Mouse (Mus musculus): Measurements from ENCODE around the gene Mdm2. TPM values are rescaled to one million over a fixed set of nuclear protein-coding genes. Genes with fewer than 3 reads are reported as not detected.
A peak's percentile ranks its signal among the peaks of the same experiment; 100 is the strongest.

Mdm2 gene
- total RNA-seq, 2 experiments from 2014 or later, result 80.3 to 89.1 TPM

GRCm38 (mm10) chr10:117700450-117700849 lies 10.1 kb downstream of the Mdm2 start:
- ATAC-seq (ENCODE audit: poor library complexity, severe bottlenecking), result no peak

DNA sequence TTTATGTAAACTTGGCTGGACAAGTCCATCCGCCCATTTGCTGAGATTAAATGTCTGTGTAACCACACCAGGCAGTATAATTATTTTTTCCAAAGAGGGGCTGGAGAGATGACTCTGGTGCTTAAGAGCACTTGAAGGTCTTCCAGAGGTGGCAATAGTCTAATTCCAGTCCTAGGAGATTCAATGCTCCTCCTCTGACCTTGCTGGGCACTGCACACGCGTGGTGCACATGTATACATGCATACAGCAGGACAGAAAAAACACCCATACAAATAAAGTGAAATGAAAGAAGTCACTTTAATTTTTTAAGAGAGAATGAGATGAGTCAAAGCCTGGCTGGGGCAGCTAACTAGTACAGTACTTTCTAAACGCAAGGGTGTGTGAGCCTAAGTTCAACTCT lies 10.6 kb downstream of the Mdm2 start:
- ATAC-seq (ENCODE audit: poor library complexity, severe bottlenecking), result no peak

DNA sequence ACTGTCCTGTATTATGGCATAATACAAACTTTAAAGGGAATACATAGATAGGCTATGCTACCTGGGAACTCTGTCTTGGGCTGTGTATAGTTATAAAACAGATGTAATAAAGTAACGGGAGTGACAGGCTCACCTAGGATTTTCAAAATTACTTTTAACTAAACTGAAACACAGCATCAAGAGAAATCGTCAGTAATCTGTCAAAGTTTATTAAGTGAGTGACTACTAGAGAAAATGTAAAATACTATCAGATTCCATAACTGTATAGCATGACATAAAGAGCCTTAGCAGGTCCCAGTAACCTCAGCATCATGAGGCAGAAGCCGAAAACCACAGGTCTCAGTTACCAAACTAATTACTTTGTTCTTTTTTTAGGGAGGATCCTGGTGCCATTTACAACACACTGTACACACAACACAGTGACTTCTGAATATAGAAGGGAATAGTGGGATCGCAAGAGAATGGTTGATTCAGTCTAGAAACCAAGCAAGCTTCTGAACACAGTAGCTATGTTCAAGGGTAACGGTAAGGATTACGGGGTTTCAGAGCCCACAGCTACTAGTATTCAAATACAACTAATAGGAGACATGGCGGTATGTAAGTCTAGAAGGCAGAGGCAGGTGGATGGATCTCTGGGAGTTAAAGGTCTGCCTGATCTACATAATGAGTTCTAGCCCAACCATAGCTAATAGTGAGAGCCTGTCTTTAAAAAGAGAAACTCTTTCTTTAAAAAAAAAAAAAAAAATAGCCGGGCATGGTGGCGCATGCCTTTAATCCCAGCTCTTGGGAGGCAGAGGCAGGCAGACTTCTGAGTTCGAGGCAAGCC lies 12.0 kb downstream of the Mdm2 start:
- no peak for ATAC-seq (ENCODE audit: poor library complexity, severe bottlenecking)

DNA sequence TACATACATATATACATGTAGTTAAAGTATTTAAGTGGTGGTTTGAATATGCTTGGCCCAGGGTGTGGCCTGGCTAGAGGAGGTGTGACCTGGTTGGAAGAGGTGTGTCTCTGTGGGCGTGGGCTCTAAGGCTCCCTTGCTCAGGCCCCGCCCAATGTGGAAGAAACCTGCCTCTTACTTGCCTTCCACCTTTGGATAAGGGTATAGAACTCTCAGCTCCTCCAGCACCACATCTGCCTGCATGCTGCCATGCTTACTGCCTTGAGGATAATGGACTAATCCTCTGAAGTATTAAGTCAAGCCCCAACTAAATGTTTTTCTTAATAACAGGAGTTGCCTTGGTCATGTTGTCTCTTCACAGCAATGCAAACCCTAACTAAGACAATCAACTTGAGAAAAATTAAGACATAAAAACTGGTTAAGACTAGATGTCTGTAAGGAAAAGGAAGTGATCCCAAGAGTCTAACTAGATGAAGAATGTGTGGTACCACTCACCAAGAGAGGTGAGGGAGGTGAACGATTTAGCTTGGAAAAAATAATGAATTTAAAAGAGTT lies 12.9 kb downstream of the Mdm2 start:
- ATAC-seq (ENCODE audit: poor library complexity, severe bottlenecking), result 0 out of 2 replicates have a peak, but pooled peaks have one; percentile 35

DNA sequence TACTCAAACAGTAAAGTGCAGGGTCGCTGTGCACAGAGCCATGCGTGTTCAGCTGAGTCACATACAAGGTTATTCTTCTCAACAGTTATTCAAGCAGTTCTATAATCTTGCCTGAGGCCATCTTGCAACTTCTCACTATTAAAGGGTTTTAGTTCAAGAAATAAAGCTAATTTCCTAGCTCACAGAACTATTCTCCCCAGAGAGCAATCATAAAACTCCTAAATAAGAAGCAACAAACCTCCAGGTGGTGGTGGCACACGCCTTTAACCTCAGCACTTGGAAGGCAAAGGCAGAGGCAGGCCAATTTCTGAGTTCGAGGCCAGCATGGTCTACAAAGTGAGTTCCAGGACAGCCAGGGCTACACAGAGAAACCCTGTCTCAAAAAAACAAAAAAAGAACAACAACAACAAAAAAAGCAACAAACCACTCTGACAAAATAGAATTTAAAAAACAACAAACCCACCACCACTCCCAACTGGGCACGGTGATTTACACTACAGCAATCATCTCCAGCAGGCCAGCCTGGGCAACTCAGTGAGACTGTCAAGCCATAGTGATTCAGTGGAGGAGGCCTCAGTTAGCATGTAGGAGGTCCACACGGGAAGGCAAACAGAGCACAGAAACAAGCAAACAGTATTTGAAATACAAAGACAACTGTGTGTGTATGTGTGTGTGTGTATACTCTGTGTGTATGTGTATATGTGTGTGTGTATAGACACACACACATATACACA lies 13.6 kb downstream of the Mdm2 start:
- no peak for ATAC-seq (ENCODE audit: poor library complexity, severe bottlenecking)

GRCm38 (mm10) chr10:117696021-117696826 lies 14.3 kb downstream of the Mdm2 start:
- no peak for ATAC-seq (ENCODE audit: poor library complexity, severe bottlenecking)

GRCm38 (mm10) chr10:117695605-117696004 lies 15.0 kb downstream of the Mdm2 start:
- ATAC-seq (ENCODE audit: poor library complexity, severe bottlenecking), result no peak

DNA sequence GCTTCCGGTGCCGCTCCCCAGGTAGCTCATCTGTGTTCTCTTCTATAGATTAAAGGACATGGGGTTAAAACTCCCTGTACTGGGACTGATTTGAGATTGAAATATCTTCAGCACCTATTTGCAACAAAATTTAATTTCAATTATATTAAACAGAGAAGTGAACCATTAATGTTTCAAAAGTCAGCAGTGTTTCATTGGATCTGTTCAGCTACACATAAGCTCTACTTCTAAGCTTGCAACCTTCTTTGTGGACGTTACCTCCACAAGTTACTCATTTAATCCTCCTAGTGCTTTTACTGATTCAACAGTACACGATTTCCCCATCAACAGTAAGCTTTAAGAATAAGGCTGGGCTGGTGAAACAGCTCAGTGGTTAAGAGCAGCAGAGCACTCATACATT lies 15.5 kb downstream of the Mdm2 start:
- no peak for ATAC-seq (ENCODE audit: poor library complexity, severe bottlenecking)

DNA sequence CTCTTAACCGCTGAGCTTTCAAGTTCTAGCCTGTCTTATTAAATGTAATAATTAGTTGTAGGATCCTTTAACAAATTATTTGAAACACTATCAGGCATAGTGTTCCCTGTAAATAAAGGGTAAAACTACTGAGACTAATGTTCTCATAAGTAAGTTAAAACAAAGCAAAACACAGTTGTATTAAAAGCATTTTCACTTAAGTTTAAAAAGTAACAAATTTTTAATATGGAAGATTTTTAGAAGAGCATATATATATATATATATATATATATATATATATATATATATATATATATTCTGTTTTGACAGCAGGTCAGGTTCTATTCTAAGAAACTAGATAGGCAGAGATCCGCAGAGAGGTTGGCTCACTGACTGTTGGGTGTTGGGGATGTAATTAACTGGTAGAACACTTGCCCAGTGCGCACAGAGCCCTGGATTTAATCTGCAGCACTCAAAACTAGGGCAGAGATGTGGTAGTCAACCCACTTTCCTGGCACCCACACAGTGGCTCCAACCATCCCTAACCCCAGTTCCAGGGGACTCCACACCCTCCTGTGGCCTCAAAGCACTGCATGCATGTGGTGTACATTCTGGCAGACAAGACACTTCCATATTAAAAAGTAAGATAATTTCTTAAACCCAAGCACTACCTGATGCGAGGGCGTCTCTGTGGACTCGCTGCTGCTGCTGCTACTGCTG lies 16.2 kb downstream of the Mdm2 start:
- no peak for ATAC-seq (ENCODE audit: poor library complexity, severe bottlenecking)

DNA sequence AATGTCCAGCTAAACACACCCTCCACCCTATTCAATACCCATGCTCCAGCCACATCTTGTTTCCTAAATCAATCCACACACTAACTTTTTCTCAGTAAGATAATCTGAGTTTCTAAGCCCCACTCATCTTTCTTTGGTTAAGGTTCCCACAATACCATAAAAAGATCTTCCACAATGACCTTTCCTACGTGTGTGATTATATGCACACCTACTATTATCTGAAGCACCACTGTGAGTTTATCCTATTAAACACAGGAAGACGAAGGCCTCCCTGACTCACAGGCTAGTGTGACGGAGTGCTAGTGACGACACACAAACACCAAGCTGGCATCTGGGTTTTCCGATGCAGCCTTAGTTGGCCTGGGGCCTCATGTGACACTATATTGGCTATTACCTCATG lies 17.6 kb downstream of the Mdm2 start:
- no peak for ATAC-seq (ENCODE audit: poor library complexity, severe bottlenecking)

DNA sequence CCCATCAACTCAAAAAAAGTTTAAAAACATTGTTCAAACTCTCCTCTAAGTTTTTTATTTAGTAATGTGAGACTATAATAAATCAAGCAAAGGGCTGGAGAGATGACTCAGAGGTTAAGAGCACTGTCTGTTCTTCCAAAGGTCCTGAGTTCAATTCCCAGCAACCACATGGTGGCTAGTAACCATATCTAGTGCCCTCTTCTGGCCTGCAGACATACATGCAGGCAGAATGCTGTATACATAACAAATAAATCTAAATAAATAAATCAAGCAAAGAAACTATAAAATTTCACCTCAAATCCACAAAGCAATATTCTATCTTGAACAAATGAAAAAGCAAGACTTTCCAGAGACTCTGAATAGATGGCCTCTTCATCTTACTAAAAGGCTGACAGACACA lies 18.4 kb downstream of the Mdm2 start:
- ATAC-seq (ENCODE audit: poor library complexity, severe bottlenecking), result no peak

GRCm38 (mm10) chr10:117691389-117691968 lies 19.1 kb downstream of the Mdm2 start:
- ATAC-seq (ENCODE audit: poor library complexity, severe bottlenecking), result no peak

DNA sequence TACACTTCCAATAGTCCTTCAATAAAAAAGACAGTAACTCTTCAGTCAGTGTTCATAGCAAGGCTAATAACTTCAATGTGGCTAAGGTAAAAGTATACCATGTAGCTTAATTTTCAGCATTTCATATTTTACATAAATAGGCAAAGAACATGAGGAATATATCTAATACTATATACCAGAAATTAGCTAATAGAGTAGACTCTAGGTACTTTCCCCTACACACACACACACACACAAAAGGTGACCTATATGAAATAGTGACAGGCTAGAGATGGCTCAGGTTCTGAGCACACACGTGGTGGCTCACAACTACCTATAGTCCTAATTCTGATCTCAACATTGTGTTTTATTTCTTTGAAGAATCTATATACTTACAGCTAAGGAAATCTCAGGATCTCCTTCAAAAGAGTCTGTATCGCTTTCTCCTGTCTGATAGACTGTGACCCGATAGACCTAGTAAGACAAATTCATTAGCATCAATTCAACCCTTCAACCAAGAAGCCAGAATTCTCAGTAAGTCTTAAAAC lies 19.7 kb downstream of the Mdm2 start:
- ATAC-seq (ENCODE audit: poor library complexity, severe bottlenecking), result no peak

GRCm38 (mm10) chr10:117690101-117690352 lies 20.5 kb downstream of the Mdm2 start:
- no peak for ATAC-seq (ENCODE audit: poor library complexity, severe bottlenecking)

DNA sequence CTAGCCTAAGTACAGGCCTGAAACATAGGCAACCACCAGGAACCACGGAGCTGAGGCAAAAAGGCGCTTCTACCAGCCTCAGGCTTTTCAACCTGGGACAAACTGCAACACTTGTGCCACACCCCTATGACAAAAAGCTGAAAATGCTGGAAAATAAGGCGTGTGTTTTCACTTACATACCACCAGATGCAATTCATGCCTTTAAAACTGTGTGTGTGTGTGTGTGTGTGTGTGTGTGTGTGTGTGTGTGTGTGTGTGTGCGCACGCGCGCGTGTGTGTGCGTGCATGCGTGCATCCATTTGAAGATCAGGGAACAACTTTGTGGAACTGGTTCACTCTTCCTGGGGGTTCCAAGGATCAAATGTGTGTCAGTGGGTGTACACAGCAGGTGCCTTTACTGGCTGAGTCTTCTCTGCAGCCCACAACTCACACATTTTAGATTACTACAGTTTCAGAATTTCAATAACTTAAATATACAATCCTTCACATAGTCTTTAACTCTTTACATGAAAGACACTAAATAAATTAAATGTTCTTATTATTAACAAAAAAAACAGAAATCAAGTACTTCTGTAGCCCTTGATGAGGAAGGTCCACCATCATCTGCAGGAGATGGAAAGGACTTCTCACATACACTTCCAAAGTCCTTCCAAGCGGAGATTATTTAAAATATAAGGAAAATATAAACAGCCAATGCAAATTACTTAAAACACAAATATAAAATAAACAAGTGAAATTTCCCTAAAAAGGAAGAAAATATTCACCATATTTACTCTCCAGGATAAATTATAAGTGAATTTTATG lies 21.1 kb downstream of the Mdm2 start:
- no peak for ATAC-seq (ENCODE audit: poor library complexity, severe bottlenecking)

DNA sequence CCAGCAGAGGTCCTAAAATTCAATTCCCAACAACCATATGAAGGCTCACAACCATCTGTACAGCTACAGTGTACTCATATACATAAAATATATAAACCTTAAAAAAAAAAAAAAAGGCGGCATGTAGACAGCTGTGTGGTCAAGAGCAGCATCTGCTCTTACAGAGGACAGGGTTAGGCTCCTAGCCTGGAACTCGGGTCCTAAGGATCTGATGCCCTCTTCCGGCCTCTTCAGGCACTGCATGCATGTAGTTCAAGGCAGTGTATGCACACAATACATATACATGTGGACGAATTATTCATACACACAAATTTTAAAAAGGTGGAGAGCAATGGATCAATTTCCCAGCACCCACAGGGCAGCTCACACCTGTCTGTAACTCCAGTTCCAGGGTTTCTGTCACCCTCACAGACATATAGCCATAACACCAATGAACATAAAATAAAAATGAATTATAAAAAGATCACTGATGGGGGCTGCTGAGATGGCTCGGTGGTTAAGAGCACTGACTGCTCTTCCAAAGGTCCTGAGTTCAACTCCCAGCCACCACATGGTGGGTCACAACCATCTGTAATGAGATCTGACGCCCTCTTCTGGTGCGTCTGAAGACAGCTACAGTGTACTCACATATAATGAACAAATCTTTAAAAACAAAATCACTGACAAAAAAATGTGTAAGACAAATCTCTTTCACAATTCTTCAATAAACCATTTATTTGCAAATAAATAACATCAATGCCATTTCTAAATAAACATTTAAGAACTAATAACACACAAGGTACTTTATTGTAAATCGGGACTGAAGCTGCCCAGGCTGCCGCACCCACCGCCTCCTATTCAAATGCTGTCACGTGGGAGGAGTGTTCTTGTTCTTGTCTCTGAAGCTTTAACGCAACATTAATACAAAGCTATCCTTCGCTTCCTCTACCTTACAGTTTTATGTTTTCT lies 22.1 kb downstream of the Mdm2 start:
- ATAC-seq (ENCODE audit: poor library complexity, severe bottlenecking), result peak; percentile 46; the same call in 1 of the 2 replicates

GRCm38 (mm10) chr10:117687577-117687976 lies 23.0 kb downstream of the Mdm2 start:
- no peak for ATAC-seq (ENCODE audit: poor library complexity, severe bottlenecking)

- no peak for ATAC-seq (ENCODE audit: poor library complexity, severe bottlenecking)
Observed at GRCm38 (mm10) chr10:117687018-117687417, 23.5 kb downstream of the Mdm2 start.
